Mouse (Mus musculus) lung, postnatal 25 days (tissue): ENCODE measurements around the gene Litaf.

Source experiments
- DNase-seq: peaks from one replicate; pipeline ENCODE4 v3.0.0; 2022; ENCODE audit warnings: low spot score

Litaf gene

DNA sequence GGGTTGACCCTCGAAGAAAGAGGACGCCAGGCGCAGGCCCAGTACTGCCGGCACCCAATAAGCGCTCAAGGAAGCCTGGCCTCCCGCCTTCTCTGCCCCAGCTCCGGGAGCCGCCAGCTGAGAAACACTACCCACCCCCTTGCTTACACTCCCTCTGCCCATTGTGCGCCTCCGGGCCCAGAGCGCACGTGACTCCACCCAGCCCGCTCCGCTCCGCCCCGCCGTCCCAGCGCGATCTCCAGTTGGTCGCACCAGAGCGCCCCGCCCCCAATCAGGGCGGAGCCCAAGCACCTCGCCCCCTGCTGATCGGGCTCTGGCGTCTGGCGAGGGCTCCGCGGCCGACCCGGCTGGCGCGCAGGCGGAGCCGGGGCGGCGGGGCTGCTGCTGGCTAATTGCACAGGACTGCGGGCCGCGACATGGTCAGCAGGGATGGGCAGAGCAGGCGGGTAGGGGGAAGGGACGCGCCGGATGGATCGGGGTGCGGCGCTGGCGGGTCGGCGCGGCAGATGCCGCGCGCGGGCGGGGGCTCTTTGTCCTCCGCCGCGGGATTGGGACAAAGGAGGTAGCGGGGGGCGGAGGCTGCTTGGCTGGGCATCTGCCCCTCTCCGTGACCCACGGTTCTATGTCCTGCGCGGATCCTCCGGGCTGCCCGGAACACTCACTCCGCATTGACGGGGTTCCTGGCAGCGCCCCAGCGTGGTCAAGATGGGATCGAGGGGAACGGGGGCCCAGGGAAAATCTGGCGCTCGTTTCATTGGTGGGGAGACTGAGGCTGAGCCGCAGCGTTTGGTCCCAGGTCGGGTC, at the start of gene Litaf:
Litaf (minus strand) TSS at position 129 of the 804 bp plus-strand sequence.
- peak; percentile 98 for DNase-seq

DNA sequence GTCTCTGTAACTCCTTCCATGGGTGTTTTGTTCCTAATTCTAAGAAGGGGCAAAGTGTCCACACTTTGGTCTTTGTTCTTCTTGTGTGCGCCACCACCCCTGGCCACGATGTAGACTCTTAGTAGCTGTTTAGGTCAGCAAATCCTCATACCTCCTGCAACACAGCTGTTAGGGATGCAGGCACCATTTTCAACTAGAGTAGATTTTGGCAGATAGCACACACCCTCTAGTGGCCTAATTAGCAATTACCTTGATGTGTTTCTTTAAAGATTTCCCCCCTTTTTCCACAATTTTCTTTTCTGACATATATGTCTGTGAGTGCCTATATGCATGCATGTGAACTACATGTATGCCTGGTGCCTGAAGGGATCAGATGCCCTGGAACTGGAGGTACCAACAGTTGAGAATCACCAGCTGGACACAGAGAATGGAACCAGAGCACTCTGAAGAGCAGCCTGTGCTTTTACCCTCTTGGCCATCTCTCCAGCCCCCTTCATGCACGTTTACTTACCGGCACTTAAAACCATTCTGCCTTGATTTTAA, 43.3 kb upstream of the Litaf start:
- no peak for DNase-seq

DNA sequence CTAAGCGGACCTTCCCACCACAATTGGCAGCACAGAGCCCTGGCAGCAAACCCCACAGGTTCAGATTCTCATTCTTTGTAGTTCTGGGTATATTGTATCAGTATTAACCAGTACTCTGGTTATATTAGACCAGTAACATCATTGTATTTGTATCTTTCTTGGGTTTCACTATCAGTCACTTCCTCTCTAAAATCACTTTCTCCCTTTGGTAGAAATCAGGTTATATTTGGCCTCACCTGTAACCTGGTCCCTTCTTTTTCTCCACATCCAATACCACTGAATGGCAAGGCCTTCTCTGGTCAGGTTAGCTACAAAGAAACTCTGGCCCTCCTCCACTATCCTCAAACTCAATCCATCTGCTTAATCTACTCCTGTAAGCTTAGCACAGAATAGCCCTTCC, 38.9 kb upstream of the Litaf start:
- DNase-seq, result no peak

DNA sequence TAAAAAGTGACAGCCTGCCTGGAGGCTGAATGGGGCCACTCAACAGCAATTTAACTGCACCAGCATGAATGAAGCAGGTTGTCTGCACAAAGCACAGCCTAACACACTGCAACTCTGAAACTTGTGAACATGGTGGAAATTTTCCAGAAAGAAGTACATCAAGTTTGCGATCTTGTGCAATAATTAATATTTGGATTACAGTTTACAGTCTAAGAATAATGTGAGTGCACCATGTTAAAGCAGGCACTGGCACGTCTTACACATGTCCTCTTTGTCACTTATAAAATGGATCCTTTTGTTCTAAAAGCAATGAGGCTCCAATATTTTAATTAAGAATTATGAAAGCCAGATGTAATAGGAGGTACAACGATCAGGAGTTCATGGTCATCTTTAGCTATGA, 31.3 kb upstream of the Litaf start:
- DNase-seq, result no peak

DNA sequence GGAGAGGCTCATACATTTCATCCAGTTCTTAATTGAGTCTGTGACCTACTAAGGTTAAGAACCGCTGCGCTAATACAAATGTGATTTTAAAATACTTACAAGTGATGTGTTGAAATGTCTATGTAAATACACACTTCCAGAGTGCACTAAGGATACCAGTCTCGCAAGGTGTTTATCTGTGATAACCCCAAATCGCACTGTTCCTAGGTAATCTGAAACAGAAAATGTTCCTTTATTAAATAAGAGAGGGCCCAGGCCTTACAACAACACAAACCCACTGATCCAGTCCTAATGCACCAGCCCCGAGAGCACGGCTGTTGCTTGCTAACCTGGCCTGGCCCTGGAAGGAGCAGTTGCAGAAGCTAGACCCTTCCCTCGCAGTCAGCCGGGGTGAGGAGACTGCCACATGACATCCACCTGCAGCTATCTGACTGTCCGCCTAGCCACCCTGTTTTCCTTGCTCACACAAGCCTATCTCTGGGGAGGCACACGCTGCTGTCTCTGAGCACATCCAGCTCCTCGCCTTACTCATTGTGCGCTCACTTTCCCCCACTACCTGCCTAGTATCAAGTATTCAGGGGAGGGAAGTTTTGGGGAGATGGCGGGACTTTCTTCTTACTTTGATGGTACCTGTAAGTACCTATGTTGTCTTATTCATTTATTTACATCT, 27.9 kb upstream of the Litaf start:
- DNase-seq, result no peak

DNA sequence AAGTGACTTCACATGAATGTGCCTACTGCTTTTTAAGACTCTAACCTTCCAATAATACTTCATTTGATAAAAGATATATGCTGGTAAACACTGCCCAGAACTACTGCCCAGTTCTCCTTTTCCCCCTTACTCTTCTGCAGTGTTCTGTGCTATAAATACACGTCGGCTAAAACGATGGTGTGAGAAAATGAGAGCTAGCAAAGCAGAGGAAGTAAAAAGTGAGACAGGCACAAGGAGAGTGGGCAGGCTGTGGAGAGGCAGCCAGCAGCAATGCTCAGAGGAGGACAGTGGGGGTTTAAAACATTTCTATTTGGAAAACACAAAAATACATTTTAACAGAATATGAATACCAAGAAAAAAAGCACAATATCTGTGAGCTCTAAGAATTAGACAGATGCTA, 26.6 kb upstream of the Litaf start:
- no peak for DNase-seq

DNA sequence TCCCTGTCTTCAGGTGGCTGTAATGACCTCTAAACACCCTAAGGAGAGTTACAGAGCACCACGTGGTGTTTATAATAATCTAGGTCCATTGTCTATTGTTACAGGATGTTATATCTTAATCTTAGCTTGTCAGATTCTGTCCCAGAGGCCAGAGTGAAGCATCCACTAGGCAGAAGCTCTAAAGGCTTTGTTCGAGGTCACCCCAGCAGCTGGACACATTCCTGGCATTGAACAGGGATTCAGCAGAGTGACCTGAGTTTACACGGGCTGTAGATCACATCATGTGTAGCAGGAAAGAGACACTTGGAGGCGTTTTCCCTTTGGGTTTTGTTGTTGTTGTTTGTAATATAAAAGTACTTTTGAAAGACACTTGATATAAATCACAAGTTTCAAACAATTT, 26.1 kb upstream of the Litaf start:
- no peak for DNase-seq

DNA sequence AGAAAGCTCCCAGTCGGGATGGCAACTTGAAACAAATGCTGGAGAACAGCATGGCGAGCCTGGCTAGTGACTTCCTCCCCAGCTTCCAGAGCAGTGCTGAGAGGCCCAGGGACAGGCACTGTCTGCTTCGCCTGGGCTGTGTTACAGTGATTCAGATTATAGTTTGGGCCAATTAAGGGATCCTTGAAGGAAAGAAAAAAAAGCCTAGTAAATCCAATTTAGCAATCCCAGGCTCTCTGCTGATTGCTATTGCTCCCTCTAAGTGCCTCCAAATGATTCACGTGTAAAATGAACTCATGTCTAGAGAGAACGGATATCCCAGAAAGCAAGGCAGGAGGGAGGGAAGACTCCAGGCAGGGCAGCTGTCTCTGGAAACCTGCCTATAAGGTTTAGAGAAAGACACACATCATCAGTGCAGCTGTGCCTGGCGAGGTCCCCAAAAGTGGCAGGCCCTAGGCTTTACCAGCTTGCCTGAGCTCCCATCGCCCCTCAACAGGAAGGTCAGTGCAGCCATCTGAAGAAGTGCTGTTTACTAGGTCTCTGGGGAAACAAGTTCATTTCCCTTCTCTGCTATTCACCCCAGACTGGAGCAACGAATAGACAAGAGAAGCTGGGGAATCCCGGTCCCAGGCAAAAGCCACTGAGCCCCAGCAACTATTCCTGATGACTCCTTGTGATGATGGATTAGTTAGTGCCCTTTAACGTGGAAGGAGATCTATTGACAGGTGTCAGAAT, 25.0 kb upstream of the Litaf start:
- no peak for DNase-seq

DNA sequence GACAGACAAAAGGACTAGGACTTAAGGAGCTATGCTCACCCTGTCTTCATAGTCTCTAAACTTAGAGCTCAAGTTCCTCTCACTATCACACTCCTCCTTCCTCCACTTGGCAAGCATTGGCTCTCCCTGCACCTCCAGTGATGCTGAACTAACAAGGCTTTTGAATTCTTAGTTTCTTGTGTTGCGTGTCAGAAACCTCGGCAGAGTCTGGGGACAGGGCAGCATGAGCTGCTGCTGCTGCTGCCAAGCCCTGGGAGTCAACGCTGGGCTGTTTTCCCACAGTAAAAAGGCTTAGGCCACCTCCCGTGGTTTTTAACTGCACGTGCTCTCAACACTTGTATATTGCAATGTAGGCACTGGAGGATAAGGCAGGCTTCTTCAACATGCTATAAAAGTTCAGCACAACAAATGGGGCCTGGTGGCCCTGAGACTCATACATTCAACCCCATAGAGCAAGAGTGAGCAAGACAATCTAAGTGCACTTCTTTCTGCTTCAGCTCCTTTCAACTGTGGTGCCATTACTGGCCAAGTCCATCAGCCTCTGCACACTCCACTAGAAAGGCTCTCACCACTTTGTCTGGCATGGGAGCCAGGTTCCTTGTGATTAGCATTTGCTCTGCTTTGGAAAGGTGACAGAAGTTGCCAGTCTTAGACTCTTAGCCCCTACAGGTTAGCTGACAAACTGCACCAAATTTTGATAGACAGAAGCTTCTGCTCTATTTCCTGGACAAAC, 21.1 kb upstream of the Litaf start:
- DNase-seq, result no peak

DNA sequence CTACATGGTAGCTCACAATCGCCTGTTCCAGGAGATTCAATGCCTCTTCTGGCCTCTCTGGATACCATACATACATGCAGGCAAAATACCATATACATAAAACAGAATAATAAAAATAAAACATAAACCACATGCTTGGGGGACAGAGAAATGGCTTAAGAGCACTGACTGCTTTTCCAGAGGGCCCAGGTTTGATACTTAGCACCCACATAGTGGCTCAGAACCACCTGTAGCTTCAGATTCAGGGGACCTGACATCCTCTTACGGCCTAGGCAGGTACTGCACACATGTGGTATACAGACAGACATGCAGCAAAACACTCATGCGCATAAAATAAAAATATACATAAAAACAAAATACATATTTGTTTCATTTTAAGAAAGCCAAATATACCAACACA, 20.3 kb upstream of the Litaf start:
- DNase-seq, result no peak

DNA sequence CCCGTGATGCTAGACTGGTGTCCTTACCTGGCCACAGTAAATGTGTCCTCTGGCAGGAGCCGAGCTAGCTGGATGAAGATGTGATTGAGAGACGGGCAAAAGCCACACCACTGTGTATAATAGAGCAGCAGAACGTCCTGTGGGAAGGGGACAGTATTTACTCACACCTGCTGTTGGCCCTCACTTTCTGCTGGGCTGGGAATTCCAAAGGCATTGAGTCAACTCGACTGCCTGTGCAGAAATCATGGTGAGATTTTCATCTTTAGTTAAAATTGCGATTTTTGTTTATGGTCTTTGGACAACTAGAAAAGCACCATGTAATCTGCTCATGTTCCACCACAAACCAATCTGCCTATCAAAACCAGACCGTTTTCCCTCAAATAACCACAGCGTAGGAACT, 18.2 kb upstream of the Litaf start:
- DNase-seq, result no peak

DNA sequence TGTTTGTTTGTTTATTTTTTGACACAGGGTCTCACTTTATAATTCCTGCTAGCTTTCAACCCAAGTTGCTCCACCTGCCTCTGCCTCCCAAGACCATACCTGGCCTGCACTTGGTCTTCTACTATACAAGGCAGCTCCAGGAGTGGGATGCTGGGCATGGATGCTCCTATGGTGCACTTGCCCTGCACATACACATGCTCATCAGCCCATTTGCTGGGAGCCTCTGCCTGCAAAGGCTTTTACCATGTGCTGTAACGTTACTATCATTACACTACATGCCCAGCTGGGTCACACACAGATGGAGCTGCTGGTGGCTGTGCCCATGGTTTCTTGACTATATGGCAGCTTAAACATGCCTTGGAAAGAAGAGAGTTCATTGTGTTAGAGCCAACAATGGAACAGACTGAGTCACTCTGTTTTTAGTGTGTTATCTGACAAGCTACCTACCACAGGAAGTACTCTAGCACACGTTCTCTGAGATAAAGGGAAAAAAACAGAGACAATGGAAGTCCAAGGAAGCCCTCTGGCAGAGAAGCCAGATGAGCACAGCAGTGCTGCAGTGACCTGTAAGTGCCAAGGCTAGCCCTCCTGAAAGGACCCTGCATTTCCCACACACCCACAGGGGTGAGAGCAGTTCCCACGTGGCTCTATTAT, 12.4 kb upstream of the Litaf start:
- DNase-seq, result no peak

DNA sequence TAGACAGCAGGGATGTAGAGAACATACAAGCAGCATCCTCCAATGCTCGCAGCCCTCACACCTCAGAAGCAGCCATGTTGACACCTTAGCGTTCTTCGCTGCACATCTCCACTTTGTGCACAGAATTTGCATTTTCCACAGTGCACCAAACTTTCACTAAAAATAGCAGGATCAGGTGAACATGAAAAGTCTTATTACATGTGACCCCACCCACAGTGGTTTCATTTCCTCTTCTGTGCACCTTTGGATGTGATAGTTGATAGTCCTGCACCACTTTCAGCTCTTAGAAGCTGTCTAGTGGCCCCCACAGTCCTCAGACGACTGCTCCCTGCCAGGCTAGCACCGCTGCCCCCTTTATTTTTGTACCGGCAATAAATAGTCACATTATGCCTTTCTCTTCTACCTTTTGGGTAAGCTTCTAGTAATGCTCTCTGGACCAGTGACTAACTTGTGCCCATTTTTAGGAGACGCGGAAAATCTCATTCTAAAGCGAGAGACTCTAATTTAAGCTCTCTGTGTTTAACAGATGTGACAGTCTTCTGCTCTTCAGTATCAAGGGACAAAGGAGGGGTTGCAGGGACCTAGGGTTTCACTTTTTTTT, 11.7 kb upstream of the Litaf start:
- DNase-seq, result peak; percentile 49

DNA sequence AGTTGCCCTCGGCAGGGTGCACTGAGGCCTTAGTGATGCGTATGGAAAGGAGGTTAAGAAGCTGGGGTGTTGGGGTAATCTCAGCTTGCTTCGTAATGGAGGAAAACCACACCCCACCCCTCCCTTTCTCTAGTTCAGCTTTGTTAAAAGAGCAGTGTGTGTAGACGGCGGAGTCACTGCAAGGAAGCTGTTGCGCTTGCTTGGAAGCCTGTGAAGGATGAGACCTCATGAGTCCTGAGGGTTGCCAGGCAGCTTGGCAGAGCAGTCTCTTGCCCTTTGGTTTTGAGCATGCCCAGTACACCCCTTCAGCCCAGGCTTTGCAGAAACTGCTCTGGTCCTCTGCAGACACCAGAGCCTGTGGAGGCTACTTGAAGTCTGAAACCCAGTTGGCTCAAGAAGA, 7.1 kb upstream of the Litaf start:
- no peak for DNase-seq

DNA sequence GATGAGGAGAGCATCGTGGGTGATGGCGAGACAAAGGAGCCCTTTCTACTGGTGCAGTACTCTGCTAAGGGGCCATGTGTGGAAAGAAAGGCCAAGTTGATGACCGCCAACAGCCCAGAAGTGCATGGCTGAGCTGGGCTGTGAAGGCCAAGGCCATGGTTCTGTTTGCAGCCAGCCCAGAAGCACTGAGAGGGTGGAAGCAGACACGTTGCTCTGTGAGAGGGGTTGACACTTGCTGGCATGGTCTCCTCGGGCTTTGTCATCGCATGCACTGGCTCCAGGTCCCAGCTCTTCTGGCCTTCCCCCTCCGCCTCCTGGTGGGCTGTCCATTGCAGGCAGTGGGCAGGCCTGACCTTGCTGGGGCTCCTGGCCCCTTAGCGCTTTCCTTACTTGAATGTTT, 6.5 kb upstream of the Litaf start:
- DNase-seq, result no peak

DNA sequence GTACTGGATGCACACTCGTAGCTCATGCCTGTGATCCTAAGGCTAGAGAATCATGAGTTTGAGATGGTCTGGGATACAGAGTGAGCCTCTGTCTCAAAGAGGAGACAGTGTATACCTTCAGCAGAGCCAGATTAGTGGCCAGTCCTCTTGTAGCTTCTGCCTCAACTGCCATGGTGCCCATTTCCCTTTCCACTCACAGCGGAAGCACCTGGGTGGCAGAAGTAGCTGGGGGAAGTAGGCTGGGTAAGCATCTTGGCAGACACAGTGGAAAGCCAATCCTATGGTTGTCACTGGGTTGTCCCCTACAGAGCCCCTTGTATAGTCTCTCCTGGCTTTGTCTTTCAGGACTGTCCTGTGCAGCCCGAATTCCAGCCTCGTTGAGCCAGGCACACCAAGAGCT, 5.9 kb upstream of the Litaf start:
- no peak for DNase-seq

DNA sequence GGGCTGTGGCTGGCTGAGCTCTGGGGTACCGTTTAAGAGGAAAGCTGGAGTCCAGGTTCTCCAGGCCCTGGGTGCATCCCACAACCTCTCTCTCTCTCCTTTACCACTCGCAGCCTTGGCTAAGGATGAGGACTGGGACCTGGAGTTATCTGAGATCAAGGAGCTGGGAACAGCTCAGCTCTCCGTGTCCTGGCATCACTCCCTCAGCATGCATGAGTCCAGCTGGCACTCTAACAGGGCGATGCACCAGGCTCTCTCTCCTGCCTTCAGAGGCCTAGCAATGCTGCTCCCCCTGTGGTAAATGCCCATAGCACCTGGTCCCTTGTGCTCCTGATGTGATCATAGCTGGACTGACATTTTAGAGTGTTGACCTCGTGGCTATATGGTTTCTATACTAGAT, 5.2 kb upstream of the Litaf start:
- DNase-seq, result no peak

DNA sequence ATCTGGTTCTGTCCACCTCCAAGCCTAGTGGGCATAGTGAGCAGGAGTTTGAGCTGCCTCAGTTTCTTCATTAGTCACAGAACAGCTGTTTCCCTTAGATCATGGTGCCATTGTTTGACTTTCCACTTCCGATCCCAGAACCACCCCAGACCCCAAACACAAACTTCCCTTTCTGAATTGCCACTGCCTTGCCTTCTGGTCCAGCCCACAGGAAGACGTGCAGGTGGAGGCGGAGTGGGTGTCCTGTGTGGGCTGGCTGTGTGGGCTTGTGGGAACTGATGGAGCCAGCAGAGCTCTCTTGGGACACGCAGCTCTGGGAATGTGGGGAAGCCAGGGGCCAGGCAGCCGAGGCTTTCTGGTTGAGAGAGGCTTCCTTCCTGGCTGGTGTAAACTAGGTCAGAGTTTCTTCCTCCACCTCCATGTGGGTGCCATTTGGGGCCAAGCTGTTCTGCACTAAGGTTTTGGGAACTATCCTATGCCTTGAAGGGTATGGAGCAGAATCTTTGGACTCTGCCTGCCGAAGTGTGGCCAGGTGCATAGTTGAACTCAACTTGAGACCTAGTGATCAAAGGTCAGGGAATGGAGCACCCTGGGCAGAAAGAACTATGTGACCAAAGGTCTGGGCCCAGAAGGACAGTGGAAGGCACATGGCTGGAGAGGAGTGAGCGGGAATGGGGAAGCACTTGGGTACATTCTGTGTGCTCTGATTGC, 3.9 kb upstream of the Litaf start:
- peak; percentile 50 for DNase-seq

DNA sequence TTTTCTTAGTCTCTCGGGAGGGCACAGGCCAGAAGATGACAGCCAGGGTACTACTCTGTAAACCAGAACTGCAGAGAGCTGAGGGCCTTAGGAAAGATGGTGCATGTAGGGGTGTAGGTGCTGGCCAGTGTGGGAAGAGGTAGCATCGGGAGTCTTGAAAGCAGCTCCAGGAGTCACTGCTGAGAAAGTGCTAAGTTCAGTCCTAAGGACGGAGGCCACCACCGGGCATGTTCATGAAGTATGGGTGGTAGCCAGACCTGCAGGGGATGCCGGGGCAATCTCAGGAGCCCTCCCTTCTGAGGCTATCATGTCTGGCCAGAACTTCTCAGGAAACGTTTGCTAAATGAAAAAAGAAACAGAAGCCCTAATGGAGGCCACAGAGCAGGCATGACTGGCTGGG, 3.3 kb upstream of the Litaf start:
- no peak for DNase-seq

DNA sequence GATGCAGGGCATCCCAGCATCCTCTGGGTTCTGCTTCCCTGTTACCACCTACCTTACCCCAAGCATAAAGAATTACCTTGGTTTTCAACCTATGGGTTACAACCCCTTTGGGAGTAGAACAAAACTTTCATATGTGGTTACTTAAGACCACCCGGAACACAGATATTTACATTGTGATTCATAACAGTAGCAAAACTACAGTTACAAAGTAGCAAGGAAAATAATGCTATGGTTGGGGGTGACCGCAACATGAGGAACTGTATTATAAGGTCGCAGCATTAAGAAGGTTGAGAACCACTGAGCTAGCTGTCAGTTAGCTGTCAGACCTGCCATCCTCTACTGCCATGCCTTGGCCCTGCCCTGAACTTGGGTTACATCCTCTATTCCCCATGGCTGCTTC, 2.7 kb upstream of the Litaf start:
- DNase-seq, result no peak

DNA sequence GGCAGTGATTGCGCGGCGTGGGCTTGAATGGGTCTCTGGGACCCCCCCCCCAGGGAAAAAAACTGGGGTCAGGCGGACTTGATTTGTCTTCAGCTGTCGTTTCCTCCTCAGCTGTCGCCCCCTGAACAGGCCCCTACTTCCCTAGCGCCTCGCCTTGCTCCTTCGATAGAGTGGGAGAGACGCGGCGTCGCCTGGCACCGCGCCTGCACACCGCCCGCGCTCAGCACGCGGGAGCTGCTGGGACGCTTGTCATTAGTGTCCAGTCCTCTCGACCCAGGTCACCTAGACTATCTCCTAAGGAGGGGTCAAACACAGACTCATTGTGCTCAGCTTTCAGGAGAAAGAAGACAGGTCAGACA, 855 bp upstream of the Litaf start:
- no peak for DNase-seq
